Mouse (Mus musculus): Measurements from ENCODE around the gene Efnb3. TPM values are rescaled to one million over a fixed set of nuclear protein-coding genes. Genes with fewer than 3 reads are reported as not detected.
A peak's percentile ranks its signal among the peaks of the same experiment; 100 is the strongest.

Efnb3 gene
- 0.81 and 0.84 TPM in 2 replicates for polyA plus RNA-seq (2012; rRNA removed)

GRCm38 (mm10) chr11:69559851-69560765 is at the start of gene Efnb3:
Gene Efnb3 (minus strand): TSS chr11:69560205.
- TF ChIP-seq CTCF (conservative IDR thresholded peaks at IDR 0.05; ENCODE audit: insufficient read depth, insufficient read length, low read depth, low read length), result no peak
- no peak for TF ChIP-seq POLR2A (IDR thresholded peaks at IDR 0.05; ENCODE audit: low read depth, low read length)
- no peaks in the 10 kb centered on the region; the same call in 1 of the 2 replicates for H3K4me1 ChIP-seq (ENCODE audit: control insufficient read depth, insufficient read depth, low read length)
- no peak for DNase-seq
- H3K4me3 ChIP-seq (ENCODE audit: insufficient read depth, low read depth, low read length), result peak within 1 kb of the TSS; percentile 27
- WGBS, result 5% methylated on average over 59 of the region's 59 CpGs
- no peak within 1 kb of the TSS for H3K27ac ChIP-seq (ENCODE audit: insufficient read depth, low read depth, low read length)
- 0 out of 2 replicates have a peak, but pooled peaks cover 1% of the 10 kb centered on the region for H3K27me3 ChIP-seq (replicated peaks; ENCODE audit: control insufficient read depth, insufficient read depth, low read length)
- H3K36me3 ChIP-seq (ENCODE audit: control insufficient read depth, insufficient read depth, low read length), result peaks cover 1% of the 10 kb centered on the region; the same call in 1 of the 2 replicates

DNA sequence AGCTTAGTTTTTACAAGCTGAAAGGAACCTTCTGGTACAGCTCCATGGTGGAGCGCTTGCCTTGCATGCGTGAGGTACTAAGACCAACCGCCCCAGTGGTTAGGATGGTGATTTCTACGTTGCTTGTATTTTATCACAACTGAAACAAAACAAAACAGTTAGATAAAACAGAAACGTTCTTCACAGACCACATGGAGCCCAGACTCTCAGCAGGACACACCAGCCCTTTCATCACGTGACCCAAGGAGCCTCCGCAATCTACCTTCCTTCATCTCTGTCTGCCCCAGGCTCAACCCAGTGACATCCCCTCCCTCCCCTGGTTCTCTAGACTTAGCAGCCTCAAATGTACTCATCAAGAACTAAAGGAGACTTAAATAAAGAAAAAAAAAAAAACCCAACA is 49.4 kb upstream of the Efnb3 start:
- DNase-seq, result no peak
- H3K4me1 ChIP-seq (ENCODE audit: control insufficient read depth, insufficient read depth, low read length), result 0 out of 2 replicates have a peak, but pooled peaks cover 2% of the 10 kb centered on the region
- WGBS, result 70% methylated on average over 7 of the region's 7 CpGs
- TF ChIP-seq CTCF (conservative IDR thresholded peaks at IDR 0.05; ENCODE audit: insufficient read depth, insufficient read length, low read depth, low read length) (no peak), POLR2A (IDR thresholded peaks at IDR 0.05; ENCODE audit: low read depth, low read length) (no peak)
- no peak overlapping the region for H3K4me3 ChIP-seq (ENCODE audit: insufficient read depth, low read depth, low read length)
- peaks cover 2% of the 10 kb centered on the region; the same call in 1 of the 2 replicates for H3K27me3 ChIP-seq (replicated peaks; ENCODE audit: control insufficient read depth, insufficient read depth, low read length)
- H3K36me3 ChIP-seq (ENCODE audit: control insufficient read depth, insufficient read depth, low read length), result no peaks in the 10 kb centered on the region
- no peak overlapping the region for H3K27ac ChIP-seq (ENCODE audit: insufficient read depth, low read depth, low read length)

GRCm38 (mm10) chr11:69608525-69608924 is 48.5 kb upstream of the Efnb3 start:
- H3K27me3 ChIP-seq (replicated peaks; ENCODE audit: control insufficient read depth, insufficient read depth, low read length), result peaks cover 2% of the 10 kb centered on the region; the same call in 1 of the 2 replicates
- no peak overlapping the region for H3K27ac ChIP-seq (ENCODE audit: insufficient read depth, low read depth, low read length)
- H3K36me3 ChIP-seq (ENCODE audit: control insufficient read depth, insufficient read depth, low read length), result no peaks in the 10 kb centered on the region
- no peak overlapping the region for H3K4me3 ChIP-seq (ENCODE audit: insufficient read depth, low read depth, low read length)
- H3K4me1 ChIP-seq (ENCODE audit: control insufficient read depth, insufficient read depth, low read length), result no peaks in the 10 kb centered on the region
- 89% methylated on average over 3 of the region's 3 CpGs for WGBS
- no peak for DNase-seq
- TF ChIP-seq POLR2A (IDR thresholded peaks at IDR 0.05; ENCODE audit: low read depth, low read length), result no peak
- TF ChIP-seq CTCF (conservative IDR thresholded peaks at IDR 0.05; ENCODE audit: insufficient read depth, insufficient read length, low read depth, low read length), result no peak

DNA sequence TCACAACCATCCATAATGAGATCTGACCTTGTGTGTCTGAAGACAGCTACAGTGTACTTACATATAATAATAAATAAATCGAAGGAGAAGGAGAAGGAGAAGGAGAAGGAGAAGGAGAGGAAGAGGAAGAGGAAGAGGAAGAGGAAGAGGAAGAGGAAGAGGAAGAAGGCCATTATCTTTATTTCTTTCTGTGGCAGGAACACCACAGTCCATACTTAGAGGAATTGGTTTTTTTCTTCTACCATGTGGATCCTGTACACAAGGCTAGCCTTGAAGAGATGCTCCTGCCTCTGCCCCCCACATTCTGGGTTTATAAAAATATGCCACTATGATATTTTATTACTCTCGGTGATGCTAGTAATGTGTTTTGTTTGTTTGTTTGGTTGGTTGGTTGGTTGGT is 46.8 kb upstream of the Efnb3 start:
- TF ChIP-seq CTCF (conservative IDR thresholded peaks at IDR 0.05; ENCODE audit: insufficient read depth, insufficient read length, low read depth, low read length) (no peak), POLR2A (IDR thresholded peaks at IDR 0.05; ENCODE audit: low read depth, low read length) (no peak)
- Histone ChIP-seq H3K36me3 (ENCODE audit: control insufficient read depth, insufficient read depth, low read length) (no peaks in the 10 kb centered on the region), H3K27ac (ENCODE audit: insufficient read depth, low read depth, low read length) (no peak overlapping the region), H3K4me3 (ENCODE audit: insufficient read depth, low read depth, low read length) (no peak overlapping the region), H3K4me1 (ENCODE audit: control insufficient read depth, insufficient read depth, low read length) (no peaks in the 10 kb centered on the region), H3K27me3 (replicated peaks; ENCODE audit: control insufficient read depth, insufficient read depth, low read length) (peaks cover 2% of the 10 kb centered on the region; the same call in 1 of the 2 replicates)
- WGBS, result 77% methylated on average over 2 of the region's 2 CpGs
- DNase-seq, result no peak

- no peaks in the 10 kb centered on the region for H3K4me1 ChIP-seq (ENCODE audit: control insufficient read depth, insufficient read depth, low read length)
- DNase-seq, result no peak
- H3K4me3 ChIP-seq (ENCODE audit: insufficient read depth, low read depth, low read length), result no peak overlapping the region
- H3K36me3 ChIP-seq (ENCODE audit: control insufficient read depth, insufficient read depth, low read length), result no peaks in the 10 kb centered on the region
- 78% methylated on average over 2 of the region's 2 CpGs for WGBS
- H3K27ac ChIP-seq (ENCODE audit: insufficient read depth, low read depth, low read length), result no peak overlapping the region
- TF ChIP-seq CTCF (conservative IDR thresholded peaks at IDR 0.05; ENCODE audit: insufficient read depth, insufficient read length, low read depth, low read length), result no peak
- no peak for TF ChIP-seq POLR2A (IDR thresholded peaks at IDR 0.05; ENCODE audit: low read depth, low read length)
- peaks cover 2% of the 10 kb centered on the region; the same call in 1 of the 2 replicates for H3K27me3 ChIP-seq (replicated peaks; ENCODE audit: control insufficient read depth, insufficient read depth, low read length)
Observed at GRCm38 (mm10) chr11:69606491-69606795, 46.4 kb upstream of the Efnb3 start.

- Histone ChIP-seq H3K36me3 (ENCODE audit: control insufficient read depth, insufficient read depth, low read length) (no peaks in the 10 kb centered on the region), H3K4me3 (ENCODE audit: insufficient read depth, low read depth, low read length) (peak within 1 kb of the TSS; percentile 54), H3K4me1 (ENCODE audit: control insufficient read depth, insufficient read depth, low read length) (no peaks in the 10 kb centered on the region), H3K27ac (ENCODE audit: insufficient read depth, low read depth, low read length) (no peak within 1 kb of the TSS), H3K27me3 (replicated peaks; ENCODE audit: control insufficient read depth, insufficient read depth, low read length) (peaks cover 2% of the 10 kb centered on the region; the same call in 1 of the 2 replicates)
- WGBS, result 3% methylated on average over 32 of the region's 32 CpGs
- peak; percentile 72 for DNase-seq
- no peak for TF ChIP-seq CTCF (conservative IDR thresholded peaks at IDR 0.05; ENCODE audit: insufficient read depth, insufficient read length, low read depth, low read length)
- peak; percentile 66 for TF ChIP-seq POLR2A (IDR thresholded peaks at IDR 0.05; ENCODE audit: low read depth, low read length)
Observed at GRCm38 (mm10) chr11:69605726-69606490, 45.9 kb upstream of the Efnb3 start, which contains the start of gene Atp1b2. Gene Atp1b2 (minus strand): TSS chr11:69605942.

All from kidney, adult 2 months (tissue).